Mouse (Mus musculus) spleen, adult 12 weeks (tissue): Measurements from ENCODE around the gene Ubb.
A peak's percentile ranks its signal among the peaks of the same experiment; 100 is the strongest.

ENCODE experiments used
- DNase-seq: peaks from one replicate; pipeline ENCODE4 v3.0.0; 2022; ENCODE audit warnings: low spot score

Gene Ubb

GRCm38 (mm10) chr11:62551226-62552119 lies 502 bp downstream of the Ubb start:
- DNase-seq = peak; percentile 89

GRCm38 (mm10) chr11:62553186-62553585 lies 2.2 kb downstream of the Ubb start:
- DNase-seq = no peak

- no peak for DNase-seq
Measured at GRCm38 (mm10) chr11:62553633-62554032, 2.7 kb downstream of the Ubb start.

- DNase-seq = no peak
Measured at GRCm38 (mm10) chr11:62554163-62554855, 3.3 kb downstream of the Ubb start.

GRCm38 (mm10) chr11:62554934-62555517 lies 4.1 kb downstream of the Ubb start:
- no peak for DNase-seq

- no peak for DNase-seq
Measured at GRCm38 (mm10) chr11:62555896-62556412, 5.0 kb downstream of the Ubb start.

GRCm38 (mm10) chr11:62557205-62557604 lies 6.2 kb downstream of the Ubb start:
- no peak for DNase-seq

GRCm38 (mm10) chr11:62558152-62558551 lies 7.2 kb downstream of the Ubb start:
- DNase-seq = no peak

GRCm38 (mm10) chr11:62558961-62559646 lies 8.1 kb downstream of the Ubb start:
- DNase-seq = no peak

- no peak for DNase-seq
Measured at GRCm38 (mm10) chr11:62560463-62561016, 9.6 kb downstream of the Ubb start.

GRCm38 (mm10) chr11:62563590-62563989 lies 12.6 kb downstream of the Ubb start:
- DNase-seq = no peak

- no peak for DNase-seq
Measured at GRCm38 (mm10) chr11:62565747-62566146, 14.8 kb downstream of the Ubb start.

GRCm38 (mm10) chr11:62566211-62566610 lies 15.2 kb downstream of the Ubb start:
- DNase-seq = no peak

- no peak for DNase-seq
Measured at GRCm38 (mm10) chr11:62568300-62568699, 17.3 kb downstream of the Ubb start.

- DNase-seq = no peak
Measured at GRCm38 (mm10) chr11:62573959-62574702, 23.2 kb downstream of the Ubb start, which contains the start of gene Trpv2. Trpv2 (plus strand) TSS chr11:62574486.

- no peak for DNase-seq
Measured at GRCm38 (mm10) chr11:62574703-62575085, 23.7 kb downstream of the Ubb start.

- peak; percentile 82 for DNase-seq
Measured at GRCm38 (mm10) chr11:62575297-62575658, 24.3 kb downstream of the Ubb start.

- DNase-seq = peak; percentile 67
Measured at GRCm38 (mm10) chr11:62575659-62576438, 24.9 kb downstream of the Ubb start.

GRCm38 (mm10) chr11:62576530-62577152 lies 25.7 kb downstream of the Ubb start:
- DNase-seq = peak; percentile 57

GRCm38 (mm10) chr11:62583031-62583430 lies 32.1 kb downstream of the Ubb start:
- no peak for DNase-seq
